Mouse (Mus musculus): Measurements from ENCODE around the gene Elane.

Gene Elane

GRCm38 (mm10) chr10:79933861-79934260 lies 47.8 kb downstream of the Elane start:
- POLR2A ChIA-PET = interaction anchor here in 2 of 4 experiments (0.5 to 2.3 kb wide), 5 partner anchors 25 to 234 kb away, joined by 3 to 7 read pairs (median 4); partner anchors contain the start of genes Med16 (in 1 of the 2) and Wdr18 (in 1 of the 2)
- CTCF ChIA-PET = interaction anchor here in 1 of 4 experiments (1.4 kb wide), 1 partner anchor 9 kb away, joined by 4 read pairs; no protein-coding TSS in a partner anchor

- ChIA-PET CTCF (interaction anchor here in 1 of 4 experiments (0.7 kb wide), 1 partner anchor 320 kb away, joined by 3 read pairs; the partner anchor contains the start of gene C2cd4c), POLR2A (interaction anchor here in 2 of 4 experiments (1.5 to 2.3 kb wide), 4 partner anchors 25 to 233 kb away, joined by 3 to 7 read pairs (median 5); partner anchors contain the start of genes Med16 (in 1 of the 2) and Wdr18 (in 1 of the 2))
Observed at GRCm38 (mm10) chr10:79934272-79934721, 48.2 kb downstream of the Elane start.

GRCm38 (mm10) chr10:79934794-79935569 lies 48.9 kb downstream of the Elane start:
- ChIA-PET POLR2A (interaction anchor here in 2 of 4 experiments (0.8 to 2.3 kb wide), 5 partner anchors 9 to 233 kb away, joined by 3 to 7 read pairs (median 5); partner anchors contain the start of genes Med16 (in 1 of the 2) and Wdr18 (in 1 of the 2)), CTCF (interaction anchor here in 1 of 4 experiments (0.7 kb wide), 1 partner anchor 321 kb away, joined by 3 read pairs; the partner anchor contains the start of gene C2cd4c)

GRCm38 (mm10) chr10:79936284-79936910 lies 50.4 kb downstream of the Elane start:
- CTCF ChIA-PET = interaction anchor here in 1 of 4 experiments (0.7 kb wide), 1 partner anchor 22 kb away, joined by 3 read pairs; no protein-coding TSS in a partner anchor
- POLR2A ChIA-PET = interaction anchor here in 2 of 4 experiments (1.2 to 1.6 kb wide), 4 partner anchors 18 to 72 kb away, joined by 3 to 5 read pairs (median 4); partner anchors contain the start of gene Wdr18 (in 1 of the 2)

GRCm38 (mm10) chr10:79936911-79937441 lies 50.9 kb downstream of the Elane start:
- CTCF ChIA-PET = interaction anchor here in 1 of 4 experiments (0.5 kb wide), 1 partner anchor 168 kb away, joined by 13 read pairs; no protein-coding TSS in a partner anchor

More at GRCm38 (mm10) chr10:79936911-79937441, 50.9 kb downstream of the Elane start:
- POLR2A ChIA-PET = interaction anchor here in 2 of 4 experiments (0.5 to 1.4 kb wide), 4 partner anchors 17 to 83 kb away, joined by 3 to 4 read pairs (median 3); partner anchors contain the start of gene Ptbp1 (in 1 of the 2)
